In the genomic region with DNA sequence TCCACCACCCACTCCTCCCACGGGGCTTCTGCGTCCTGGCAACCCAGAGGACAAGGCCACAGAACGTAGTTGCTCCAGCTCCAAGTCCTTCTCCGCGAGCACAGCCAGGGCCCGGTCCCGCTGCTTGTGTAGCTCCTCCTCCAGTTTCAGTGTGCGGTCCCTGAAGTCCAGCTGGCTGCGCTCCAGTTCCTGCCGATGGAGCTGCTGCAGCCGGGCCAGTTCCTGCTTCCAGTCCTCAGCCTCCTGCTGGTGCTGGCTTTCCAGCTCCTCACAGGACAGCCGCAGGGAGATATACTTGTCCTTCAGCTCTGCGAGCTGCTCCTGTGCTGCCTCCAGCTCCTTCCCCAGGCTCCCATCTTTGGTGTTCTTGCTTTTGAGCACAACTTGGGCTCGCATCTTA, we compare ENCODE assay signal across 9 mouse cellular contexts. TPM values are rescaled to one million over a fixed set of nuclear protein-coding genes. Genes with fewer than 3 reads are reported as not detected.
A peak's percentile ranks its signal among the peaks of the same experiment; 100 is the strongest.
DNase-seq lines count a peak whose midpoint lies in the region; ATAC-seq and TF ChIP-seq lines count a peak whose summit lies in the region.
"Had no signal": no experiment of that assay in that cellular context is flagged by ENCODE, and none has a peak within 500 bp of the region (broad histone marks: within the 10 kb centered on the region; RNA-seq: fewer than 3 reads in every experiment).

No protein-coding gene starts in this region.

- peak overlapping the region; percentile 50 for H3K4me2 ChIP-seq in heart, postnatal 0 days (ENCODE audit: low read depth, low read length)

- H3K9me3 ChIP-seq in heart, embryonic 10.5 days: no peaks in the 10 kb centered on the region
- no peaks in the 10 kb centered on the region for H3K9me3 ChIP-seq in heart, postnatal 0 days (replicated peaks; ENCODE audit: control insufficient read depth, low read length)

- peak; percentile 22 for ATAC-seq in heart, postnatal 0 days (ENCODE audit: insufficient read depth, low read depth)
- no peak for ATAC-seq in granulocyte monocyte progenitor cell, adult 5-6 weeks (replicated peaks; ENCODE audit: poor library complexity, severe bottlenecking)

- TF ChIP-seq CTCF in heart, postnatal 0 days (IDR thresholded peaks at IDR 0.05; ENCODE audit: low read depth): 0 out of 2 replicates have a peak, but pooled peaks have one; percentile 5

- peaks cover 28% of the 10 kb centered on the region for H3K4me1 ChIP-seq in heart, embryonic 10.5 days
- peaks cover 29% of the 10 kb centered on the region for H3K4me1 ChIP-seq in heart, postnatal 0 days (ENCODE audit: control insufficient read depth, insufficient read depth)

- peak; percentile 93 to 95 for DNase-seq in heart, adult 18-20 months
- DNase-seq in heart, embryonic 10.5 days (ENCODE audit: low spot score): no peak
- peak; percentile 90 for DNase-seq in cerebellum, adult 11-12 months
- DNase-seq in heart, postnatal 0 days (ENCODE audit: low spot score): peak; percentile 76
- peak; percentile 72 to 81 for DNase-seq in layer of hippocampus, postnatal 10 days (ENCODE audit: low spot score in 2 of 2)
- DNase-seq in right cerebral cortex, adult 18-20 months: peak; percentile 63
- DNase-seq in thymus, postnatal 14 days: no peak

- no peaks in the 10 kb centered on the region for H3K27me3 ChIP-seq in heart, embryonic 10.5 days (ENCODE audit: insufficient read depth, poor library complexity, severe bottlenecking)
- H3K27me3 ChIP-seq in heart, postnatal 0 days (ENCODE audit: control insufficient read depth, insufficient read depth, low read length): no peaks in the 10 kb centered on the region

- no peak for TF ChIP-seq EP300 in heart, postnatal 0 days (IDR thresholded peaks at IDR 0.05; ENCODE audit: low read depth)

- 86% methylated on average over 14 of the region's 14 CpGs for WGBS in heart, embryonic 10.5 days
- WGBS in heart, postnatal 0 days: 45% methylated on average over 14 of the region's 14 CpGs

- H3K9ac ChIP-seq in heart, postnatal 0 days (replicated peaks; ENCODE audit: low read depth, low read length): 0 out of 2 replicates have a peak overlapping the region, but pooled peaks have one; percentile 27

- H3K36me3 ChIP-seq in heart, embryonic 10.5 days: peaks cover 36% of the 10 kb centered on the region
- H3K36me3 ChIP-seq in heart, postnatal 0 days (replicated peaks; ENCODE audit: control insufficient read depth, insufficient read depth, low read length): peaks cover 33% of the 10 kb centered on the region

- no peak overlapping the region for H3K27ac ChIP-seq in heart, embryonic 10.5 days
- H3K27ac ChIP-seq in heart, postnatal 0 days (ENCODE audit: low read depth): peak overlapping the region; percentile 86

- H3K4me3 ChIP-seq in heart, embryonic 10.5 days: no peak overlapping the region
- peak overlapping the region; percentile 31 for H3K4me3 ChIP-seq in heart, postnatal 0 days (ENCODE audit: low read depth, low read length)

RNA-seq across cellular contexts. Expression of gene Arf5, which starts 4.9 kb away (rescaled TPM):
- total RNA-seq in heart, adult 18-20 months (2021): 100 to 1,000 TPM; 143 to 170 TPM
- polyA plus RNA-seq in heart, embryonic 10.5 days (2016; fragmentation: Nextera tagmentation; extraction: Ambion mirVana): 273 and 310 TPM in 2 replicates
- 219 and 253 TPM in 2 replicates for total RNA-seq in heart, postnatal 0 days (2014; rRNA removed; ENCODE audit: low replicate concordance)
- polyA plus RNA-seq in heart, postnatal 0 days (2015; fragmentation: Nextera tagmentation; extraction: Ambion mirVana): 235 and 240 TPM in 2 replicates
- 100 to 1,000 TPM; 391 to 393 TPM for total RNA-seq in layer of hippocampus, postnatal 10 days (2021)
- 34.4 and 53.3 TPM in 2 replicates for total RNA-seq in granulocyte monocyte progenitor cell, adult 5-6 weeks (2014; fragmentation: Nextera tagmentation)
- total RNA-seq in granulocyte monocyte progenitor cell, adult 5-6 weeks (2017): 42.1 and 59.1 TPM in 2 replicates

RNA-seq across cellular contexts. Expression of gene Fscn3, which starts 9.1 kb away (rescaled TPM):
- total RNA-seq in heart, adult 18-20 months (2021): not detected
- polyA plus RNA-seq in heart, embryonic 10.5 days (2016; fragmentation: Nextera tagmentation; extraction: Ambion mirVana): not detected in 2 replicates
- not detected in 2 replicates for total RNA-seq in heart, postnatal 0 days (2014; rRNA removed; ENCODE audit: low replicate concordance)
- polyA plus RNA-seq in heart, postnatal 0 days (2015; fragmentation: Nextera tagmentation; extraction: Ambion mirVana): not detected in 2 replicates
- total RNA-seq in layer of hippocampus, postnatal 10 days (2021): not detected
- total RNA-seq in granulocyte monocyte progenitor cell, adult 5-6 weeks (2014; fragmentation: Nextera tagmentation): not detected in 2 replicates
- not detected in 2 replicates for total RNA-seq in granulocyte monocyte progenitor cell, adult 5-6 weeks (2017)
- total RNA-seq: hematopoietic stem cell, adult 5-6 weeks had no signal

RNA-seq across cellular contexts. Expression of gene Gcc1, which starts 9.7 kb away (rescaled TPM):
- 1 to 10 TPM; 8.6 to 9.4 TPM for total RNA-seq in heart, adult 18-20 months (2021)
- 7.0 and 7.6 TPM in 2 replicates for polyA plus RNA-seq in heart, embryonic 10.5 days (2016; fragmentation: Nextera tagmentation; extraction: Ambion mirVana)
- total RNA-seq in heart, postnatal 0 days (2014; rRNA removed; ENCODE audit: low replicate concordance): 5.9 and 6.4 TPM in 2 replicates
- polyA plus RNA-seq in heart, postnatal 0 days (2015; fragmentation: Nextera tagmentation; extraction: Ambion mirVana): 4.2 and 4.3 TPM in 2 replicates
- 10 to 100 TPM; 16.4 to 16.9 TPM for total RNA-seq in layer of hippocampus, postnatal 10 days (2021)
- total RNA-seq in granulocyte monocyte progenitor cell, adult 5-6 weeks (2014; fragmentation: Nextera tagmentation): 7.0 TPM in 2 replicates
- 10.9 and 11.2 TPM in 2 replicates for total RNA-seq in granulocyte monocyte progenitor cell, adult 5-6 weeks (2017)

RNA-seq across cellular contexts. Expression of gene Zfp800, which starts 20.6 kb away (rescaled TPM):
- total RNA-seq in heart, adult 18-20 months (2021): 10 to 100 TPM; 10.2 to 14.0 TPM
- 11.7 and 15.0 TPM in 2 replicates for polyA plus RNA-seq in heart, embryonic 10.5 days (2016; fragmentation: Nextera tagmentation; extraction: Ambion mirVana)
- 18.6 and 19.5 TPM in 2 replicates for total RNA-seq in heart, postnatal 0 days (2014; rRNA removed; ENCODE audit: low replicate concordance)
- 11.0 and 12.7 TPM in 2 replicates for polyA plus RNA-seq in heart, postnatal 0 days (2015; fragmentation: Nextera tagmentation; extraction: Ambion mirVana)
- 10 to 100 TPM; 16.8 to 17.6 TPM for total RNA-seq in layer of hippocampus, postnatal 10 days (2021)
- 35.8 and 48.4 TPM in 2 replicates for total RNA-seq in granulocyte monocyte progenitor cell, adult 5-6 weeks (2014; fragmentation: Nextera tagmentation)
- 54.5 and 58.2 TPM in 2 replicates for total RNA-seq in granulocyte monocyte progenitor cell, adult 5-6 weeks (2017)

RNA-seq across cellular contexts. Expression of gene Pax4, which starts 30.7 kb away (rescaled TPM):
- total RNA-seq in heart, adult 18-20 months (2021): not detected
- polyA plus RNA-seq in heart, embryonic 10.5 days (2016; fragmentation: Nextera tagmentation; extraction: Ambion mirVana): not detected in 2 replicates
- total RNA-seq in heart, postnatal 0 days (2014; rRNA removed; ENCODE audit: low replicate concordance): not detected in 2 replicates
- not detected in 2 replicates for polyA plus RNA-seq in heart, postnatal 0 days (2015; fragmentation: Nextera tagmentation; extraction: Ambion mirVana)
- not detected for total RNA-seq in layer of hippocampus, postnatal 10 days (2021)
- not detected in 2 replicates for total RNA-seq in granulocyte monocyte progenitor cell, adult 5-6 weeks (2014; fragmentation: Nextera tagmentation)
- total RNA-seq in granulocyte monocyte progenitor cell, adult 5-6 weeks (2017): not detected in 2 replicates
- total RNA-seq: hematopoietic stem cell, adult 5-6 weeks had no signal

Comparison
In these comparisons a context has a peak if more than half of its experiments do, and no peak if none do; other contexts are left out.
1. DNase-seq: peak in heart, adult 18-20 months (2 of 2), cerebellum, adult 11-12 months (single experiment), heart, postnatal 0 days (single experiment), layer of hippocampus, postnatal 10 days (2 of 2) and right cerebral cortex, adult 18-20 months (single experiment); none in heart, embryonic 10.5 days (single experiment) and thymus, postnatal 14 days (single experiment).